Comparison of ENCODE assay signal across 13 mouse cellular contexts in the genomic region with DNA sequence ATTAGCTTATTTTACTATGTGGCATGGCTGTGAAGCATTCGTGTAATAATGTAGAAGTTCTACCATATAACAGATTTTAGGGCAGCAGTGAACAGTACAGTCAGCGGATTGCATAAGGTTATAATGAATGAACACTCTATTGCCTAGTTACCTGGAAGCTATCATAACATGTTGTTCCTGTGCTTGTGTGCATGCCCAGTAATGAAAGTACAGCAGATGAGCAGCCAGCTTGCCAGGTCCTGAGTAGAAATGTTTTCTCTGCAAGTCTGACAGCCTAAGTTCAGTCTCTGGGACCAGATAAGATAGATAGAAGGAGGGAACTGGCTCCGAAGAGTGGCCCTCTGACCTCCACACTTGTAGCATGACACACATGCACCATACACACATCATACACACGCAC.
"Had no signal": no experiment of that assay in that cellular context is flagged by ENCODE, and none has a peak within 500 bp of the region (broad histone marks: within the 10 kb centered on the region; RNA-seq: fewer than 3 reads in every experiment).

No protein-coding gene starts in this region.

- H3K36me3 ChIP-seq: kidney, embryonic 15.5 days; limb, embryonic 15.5 days; liver, embryonic 15.5 days; midbrain, embryonic 15.5 days; neural tube, embryonic 12.5 days had no signal

- ATAC-seq: intestine, embryonic 16.5 days; midbrain, embryonic 15.5 days had no signal

- H3K4me1 ChIP-seq: kidney, embryonic 15.5 days; limb, embryonic 15.5 days; liver, embryonic 15.5 days; neural tube, embryonic 12.5 days had no signal

- H3K4me3 ChIP-seq: kidney, embryonic 15.5 days; limb, embryonic 15.5 days; liver, embryonic 15.5 days; midbrain, embryonic 15.5 days; neural tube, embryonic 12.5 days had no signal

- DNase-seq: kidney, adult 2 months; kidney, postnatal 14 days; lung, embryonic 14.5 days; lung, postnatal 10 days; lung, postnatal 4 days; thymus, adult 2 months; thymus, postnatal 25 days had no signal

- H3K9me3 ChIP-seq: kidney, embryonic 15.5 days; limb, embryonic 15.5 days; liver, embryonic 15.5 days; midbrain, embryonic 15.5 days; neural tube, embryonic 12.5 days had no signal

- H3K27ac ChIP-seq: kidney, embryonic 15.5 days; limb, embryonic 15.5 days; liver, embryonic 15.5 days; midbrain, embryonic 15.5 days; neural tube, embryonic 12.5 days had no signal

- H3K27me3 ChIP-seq: kidney, embryonic 15.5 days; limb, embryonic 15.5 days; liver, embryonic 15.5 days; midbrain, embryonic 15.5 days; neural tube, embryonic 12.5 days had no signal
